Mouse (Mus musculus): ENCODE data around the gene Agl. TPM values are rescaled to one million over a fixed set of nuclear protein-coding genes. Genes with fewer than 3 reads are reported as not detected.

Gene Agl
- 16.3 and 16.7 TPM in 2 replicates for polyA plus RNA-seq (2012; rRNA removed)

GRCm38 (mm10) chr3:116807811-116808506, at the start of gene Agl:
TSS of gene Agl (minus strand) at chr3:116808166.
- H3K4me3 ChIP-seq (ENCODE audit: insufficient read depth, low read length) = peak within 1 kb of the TSS; percentile 86

GRCm38 (mm10) chr3:116857611-116858010, 49.6 kb upstream of the Agl start:
- TF ChIP-seq POLR2A (IDR thresholded peaks at IDR 0.05; ENCODE audit: extremely low read depth, insufficient read depth, low read length) = no peak
- no peak for TF ChIP-seq CTCF (IDR thresholded peaks at IDR 0.05; ENCODE audit: extremely low read depth, insufficient read depth, low read length)

More at GRCm38 (mm10) chr3:116807811-116808506, at the start of gene Agl:
- peak within 1 kb of the TSS; percentile 80 for H3K27ac ChIP-seq (ENCODE audit: insufficient read depth, low read length)
- peaks cover 2% of the 10 kb centered on the region; the same call in 1 of the 2 replicates for H3K4me1 ChIP-seq (ENCODE audit: control insufficient read depth, insufficient read depth, low read length)
- no peak for TF ChIP-seq CTCF (IDR thresholded peaks at IDR 0.05; ENCODE audit: extremely low read depth, insufficient read depth, low read length)
- peak; percentile 61; the same call in 1 of the 2 replicates for TF ChIP-seq POLR2A (IDR thresholded peaks at IDR 0.05; ENCODE audit: extremely low read depth, insufficient read depth, low read length)

GRCm38 (mm10) chr3:116852421-116852820, 44.5 kb upstream of the Agl start:
- Histone ChIP-seq H3K4me3 (ENCODE audit: insufficient read depth, low read length) (no peak overlapping the region), H3K4me1 (ENCODE audit: control insufficient read depth, insufficient read depth, low read length) (no peaks in the 10 kb centered on the region), H3K27ac (ENCODE audit: insufficient read depth, low read length) (no peak overlapping the region)
- TF ChIP-seq POLR2A (IDR thresholded peaks at IDR 0.05; ENCODE audit: extremely low read depth, insufficient read depth, low read length) (no peak), CTCF (IDR thresholded peaks at IDR 0.05; ENCODE audit: extremely low read depth, insufficient read depth, low read length) (no peak)

More at GRCm38 (mm10) chr3:116857611-116858010, 49.6 kb upstream of the Agl start:
- Histone ChIP-seq H3K4me3 (ENCODE audit: insufficient read depth, low read length) (no peak overlapping the region), H3K27ac (ENCODE audit: insufficient read depth, low read length) (no peak overlapping the region), H3K4me1 (ENCODE audit: control insufficient read depth, insufficient read depth, low read length) (peaks cover 2% of the 10 kb centered on the region; the same call in 1 of the 2 replicates)

GRCm38 (mm10) chr3:116850376-116850775, 42.4 kb upstream of the Agl start:
- Histone ChIP-seq H3K4me1 (ENCODE audit: control insufficient read depth, insufficient read depth, low read length) (no peaks in the 10 kb centered on the region), H3K4me3 (ENCODE audit: insufficient read depth, low read length) (no peak overlapping the region), H3K27ac (ENCODE audit: insufficient read depth, low read length) (no peak overlapping the region)
- TF ChIP-seq CTCF (IDR thresholded peaks at IDR 0.05; ENCODE audit: extremely low read depth, insufficient read depth, low read length) (no peak), POLR2A (IDR thresholded peaks at IDR 0.05; ENCODE audit: extremely low read depth, insufficient read depth, low read length) (no peak)

GRCm38 (mm10) chr3:116848936-116849335, 41.0 kb upstream of the Agl start:
- no peaks in the 10 kb centered on the region for H3K4me1 ChIP-seq (ENCODE audit: control insufficient read depth, insufficient read depth, low read length)
- TF ChIP-seq CTCF (IDR thresholded peaks at IDR 0.05; ENCODE audit: extremely low read depth, insufficient read depth, low read length) = no peak
- no peak for TF ChIP-seq POLR2A (IDR thresholded peaks at IDR 0.05; ENCODE audit: extremely low read depth, insufficient read depth, low read length)

GRCm38 (mm10) chr3:116848099-116848498, 40.1 kb upstream of the Agl start:
- H3K27ac ChIP-seq (ENCODE audit: insufficient read depth, low read length) = no peak overlapping the region
- no peak overlapping the region for H3K4me3 ChIP-seq (ENCODE audit: insufficient read depth, low read length)
- no peak for TF ChIP-seq CTCF (IDR thresholded peaks at IDR 0.05; ENCODE audit: extremely low read depth, insufficient read depth, low read length)
- H3K4me1 ChIP-seq (ENCODE audit: control insufficient read depth, insufficient read depth, low read length) = no peaks in the 10 kb centered on the region

More at GRCm38 (mm10) chr3:116848936-116849335, 41.0 kb upstream of the Agl start:
- Histone ChIP-seq H3K27ac (ENCODE audit: insufficient read depth, low read length) (no peak overlapping the region), H3K4me3 (ENCODE audit: insufficient read depth, low read length) (no peak overlapping the region)

- H3K27ac ChIP-seq (ENCODE audit: insufficient read depth, low read length) = no peak overlapping the region
- TF ChIP-seq CTCF (IDR thresholded peaks at IDR 0.05; ENCODE audit: extremely low read depth, insufficient read depth, low read length) (no peak), POLR2A (IDR thresholded peaks at IDR 0.05; ENCODE audit: extremely low read depth, insufficient read depth, low read length) (no peak)
- H3K4me3 ChIP-seq (ENCODE audit: insufficient read depth, low read length) = no peak overlapping the region
- no peaks in the 10 kb centered on the region for H3K4me1 ChIP-seq (ENCODE audit: control insufficient read depth, insufficient read depth, low read length)
Observed at GRCm38 (mm10) chr3:116846084-116846483, 38.1 kb upstream of the Agl start.

GRCm38 (mm10) chr3:116844880-116845579, 37.1 kb upstream of the Agl start:
- no peak for TF ChIP-seq POLR2A (IDR thresholded peaks at IDR 0.05; ENCODE audit: extremely low read depth, insufficient read depth, low read length)
- no peak for TF ChIP-seq CTCF (IDR thresholded peaks at IDR 0.05; ENCODE audit: extremely low read depth, insufficient read depth, low read length)
- Histone ChIP-seq H3K4me3 (ENCODE audit: insufficient read depth, low read length) (no peak overlapping the region), H3K27ac (ENCODE audit: insufficient read depth, low read length) (no peak overlapping the region), H3K4me1 (ENCODE audit: control insufficient read depth, insufficient read depth, low read length) (no peaks in the 10 kb centered on the region)

- no peak overlapping the region for H3K4me3 ChIP-seq (ENCODE audit: insufficient read depth, low read length)
- no peaks in the 10 kb centered on the region for H3K4me1 ChIP-seq (ENCODE audit: control insufficient read depth, insufficient read depth, low read length)
- TF ChIP-seq CTCF (IDR thresholded peaks at IDR 0.05; ENCODE audit: extremely low read depth, insufficient read depth, low read length) (no peak), POLR2A (IDR thresholded peaks at IDR 0.05; ENCODE audit: extremely low read depth, insufficient read depth, low read length) (no peak)
- no peak overlapping the region for H3K27ac ChIP-seq (ENCODE audit: insufficient read depth, low read length)
Observed at GRCm38 (mm10) chr3:116841311-116841710, 33.3 kb upstream of the Agl start.

Data from cortical plate, adult 2 months (tissue).